Mouse (Mus musculus): ENCODE measurements around the gene Gga3. TPM values are rescaled to one million over a fixed set of nuclear protein-coding genes. Genes with fewer than 3 reads are reported as not detected.

Gga3 gene
- total and polyA plus RNA-seq, 2 experiments from 2014 or later: 7.0 to 11.8 TPM

DNA sequence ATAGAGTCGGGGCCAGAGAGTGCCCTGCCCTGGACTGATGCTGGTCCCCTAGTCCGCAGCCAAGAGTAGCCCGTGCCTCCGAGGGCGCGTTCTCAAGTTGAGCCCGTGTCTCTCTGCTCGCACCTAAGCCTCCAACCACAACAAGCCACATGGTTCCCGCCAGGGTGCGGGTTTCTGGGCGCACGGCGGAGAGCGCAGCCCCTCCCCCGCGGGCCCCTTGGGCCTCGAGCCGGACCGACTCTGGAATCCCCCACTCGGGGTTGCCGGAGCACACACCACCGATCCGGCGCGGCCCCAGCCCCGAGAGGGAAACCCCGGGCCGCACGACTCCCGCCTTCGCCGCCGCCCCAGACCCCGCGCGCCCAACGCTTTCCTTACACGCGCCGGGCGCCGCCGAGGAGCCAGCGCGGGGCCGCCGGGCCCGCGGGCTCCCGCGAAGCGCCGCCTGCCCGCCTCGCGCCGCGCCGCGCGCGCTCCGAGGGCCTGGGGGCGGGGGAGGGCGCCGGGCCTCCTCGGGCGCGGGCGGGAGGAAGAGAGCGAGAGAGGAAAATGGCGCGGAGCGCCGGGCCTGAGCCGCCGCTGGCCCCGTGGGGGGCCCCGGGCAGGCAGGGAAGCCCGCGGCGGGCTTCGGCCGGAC is 68.3 kb downstream of the Gga3 start:
- peaks cover 28% of the 10 kb centered on the region for H3K36me3 ChIP-seq (replicated peaks; ENCODE audit: control insufficient read depth, insufficient read depth, low read length)
- no peaks in the 10 kb centered on the region for H3K9me3 ChIP-seq (replicated peaks; ENCODE audit: control insufficient read depth, low read length)
- peak; percentile 78 for ATAC-seq (ENCODE audit: insufficient read depth, low read depth)
- under 1% methylated on average over 70 of the region's 84 CpGs for WGBS
- H3K4me1 ChIP-seq (ENCODE audit: control insufficient read depth, insufficient read depth): peaks cover 7% of the 10 kb centered on the region
- no peaks in the 10 kb centered on the region for H3K27me3 ChIP-seq (ENCODE audit: control insufficient read depth, insufficient read depth, low read length)
- peak overlapping the region; percentile 98 for H3K9ac ChIP-seq (replicated peaks; ENCODE audit: low read depth, low read length)
- H3K4me2 ChIP-seq (ENCODE audit: low read depth, low read length): peak overlapping the region; percentile 85
- peak; percentile 60 for DNase-seq (ENCODE audit: low spot score)
- peak overlapping the region; percentile 99 for H3K4me3 ChIP-seq (ENCODE audit: low read depth, low read length)
- TF ChIP-seq EP300 (IDR thresholded peaks at IDR 0.05; ENCODE audit: low read depth): no peak
- TF ChIP-seq CTCF (IDR thresholded peaks at IDR 0.05; ENCODE audit: low read depth): no peak
- peak overlapping the region; percentile 100 for H3K27ac ChIP-seq (ENCODE audit: low read depth)

DNA sequence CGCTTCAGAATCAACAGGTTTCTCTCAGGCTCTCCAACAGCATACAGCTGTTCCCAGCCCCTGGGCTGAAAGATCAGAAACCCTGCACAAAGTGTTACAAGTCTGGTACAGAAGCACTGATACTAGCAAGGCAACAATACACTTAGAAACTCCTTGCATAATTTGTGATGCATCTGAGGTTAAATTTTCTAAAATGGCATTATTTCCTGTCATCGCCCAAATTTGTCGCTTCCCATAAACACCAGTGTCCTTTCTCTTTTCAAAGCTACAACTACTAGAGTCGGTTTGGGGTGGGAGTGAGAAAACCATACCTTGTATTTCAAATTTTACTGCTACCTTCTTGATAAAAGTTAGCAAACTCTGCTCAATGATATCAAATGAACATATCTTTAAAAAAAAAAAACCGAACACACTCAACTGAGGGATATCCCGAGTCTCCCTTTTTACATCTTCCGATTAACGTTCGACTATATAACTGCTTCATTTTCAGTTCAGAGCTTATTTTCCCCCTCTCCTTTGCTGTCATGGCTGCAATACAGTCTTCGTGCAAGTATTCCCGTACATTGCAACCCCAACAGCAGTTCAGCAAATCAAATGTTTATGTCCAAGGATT is 69.0 kb downstream of the Gga3 start:
- peak overlapping the region; percentile 85 for H3K4me2 ChIP-seq (ENCODE audit: low read depth, low read length)
- H3K27me3 ChIP-seq (ENCODE audit: control insufficient read depth, insufficient read depth, low read length): no peaks in the 10 kb centered on the region
- H3K9ac ChIP-seq (replicated peaks; ENCODE audit: low read depth, low read length): peak overlapping the region; percentile 98
- H3K27ac ChIP-seq (ENCODE audit: low read depth): peak overlapping the region; percentile 100
- WGBS: 3% methylated on average over 11 of the region's 11 CpGs
- peaks cover 32% of the 10 kb centered on the region for H3K36me3 ChIP-seq (replicated peaks; ENCODE audit: control insufficient read depth, insufficient read depth, low read length)
- H3K9me3 ChIP-seq (replicated peaks; ENCODE audit: control insufficient read depth, low read length): no peaks in the 10 kb centered on the region
- peaks cover 7% of the 10 kb centered on the region for H3K4me1 ChIP-seq (ENCODE audit: control insufficient read depth, insufficient read depth)
- H3K4me3 ChIP-seq (ENCODE audit: low read depth, low read length): peak overlapping the region; percentile 99
- no peak for ATAC-seq (ENCODE audit: insufficient read depth, low read depth)
- TF ChIP-seq EP300 (IDR thresholded peaks at IDR 0.05; ENCODE audit: low read depth) (no peak), CTCF (IDR thresholded peaks at IDR 0.05; ENCODE audit: low read depth) (no peak)
- DNase-seq (ENCODE audit: low spot score): no peak

Other genes with a start within 250 kb of the Gga3 start
- 8.3 and 11.9 TPM in 2 replicates for gene Hid1, start 236.3 kb downstream of the Gga3 start, total RNA-seq (2014; rRNA removed; ENCODE audit: low replicate concordance)
- 5.3 and 5.4 TPM in 2 replicates for gene Hid1, start 236.3 kb downstream of the Gga3 start, polyA plus RNA-seq (2015; fragmentation: Nextera tagmentation; extraction: Ambion mirVana)
- gene Cdr2l, start 222.1 kb downstream of the Gga3 start, total RNA-seq (2014; rRNA removed; ENCODE audit: low replicate concordance): 23.1 and 26.7 TPM in 2 replicates
- gene Cdr2l, start 222.1 kb downstream of the Gga3 start, polyA plus RNA-seq (2015; fragmentation: Nextera tagmentation; extraction: Ambion mirVana): 5.2 and 5.6 TPM in 2 replicates
- 107 and 285 TPM in 2 replicates for gene Mrpl58, start 200.3 kb downstream of the Gga3 start, total RNA-seq (2014; rRNA removed; ENCODE audit: low replicate concordance)
- gene Mrpl58, start 200.3 kb downstream of the Gga3 start, polyA plus RNA-seq (2015; fragmentation: Nextera tagmentation; extraction: Ambion mirVana): 224 and 232 TPM in 2 replicates
- 991 and 1,040 TPM in 2 replicates for gene Atp5h, start 184.1 kb downstream of the Gga3 start, total RNA-seq (2014; rRNA removed; ENCODE audit: low replicate concordance)
- gene Atp5h, start 184.1 kb downstream of the Gga3 start, polyA plus RNA-seq (2015; fragmentation: Nextera tagmentation; extraction: Ambion mirVana): 4,106 and 4,345 TPM in 2 replicates
- gene Kctd2, start 183.9 kb downstream of the Gga3 start, total RNA-seq (2014; rRNA removed; ENCODE audit: low replicate concordance): 8.3 and 8.4 TPM in 2 replicates
- 15.1 and 15.6 TPM in 2 replicates for gene Kctd2, start 183.9 kb downstream of the Gga3 start, polyA plus RNA-seq (2015; fragmentation: Nextera tagmentation; extraction: Ambion mirVana)
- gene Trim80, start 163.5 kb downstream of the Gga3 start, total RNA-seq (2014; rRNA removed; ENCODE audit: low replicate concordance): not detected in 2 replicates
- gene Trim80, start 163.5 kb downstream of the Gga3 start, polyA plus RNA-seq (2015; fragmentation: Nextera tagmentation; extraction: Ambion mirVana): 0.18 and 0.26 TPM in 2 replicates
- 0.99 and 3.8 TPM in 2 replicates for gene Slc16a5, start 141.6 kb downstream of the Gga3 start, total RNA-seq (2014; rRNA removed; ENCODE audit: low replicate concordance)
- gene Slc16a5, start 141.6 kb downstream of the Gga3 start, polyA plus RNA-seq (2015; fragmentation: Nextera tagmentation; extraction: Ambion mirVana): 0.11 and 0.15 TPM in 2 replicates
- 1.8 and 8.7 TPM in 2 replicates for gene Armc7, start 128.4 kb downstream of the Gga3 start, total RNA-seq (2014; rRNA removed; ENCODE audit: low replicate concordance)
- gene Armc7, start 128.4 kb downstream of the Gga3 start, polyA plus RNA-seq (2015; fragmentation: Nextera tagmentation; extraction: Ambion mirVana): 3.3 TPM in 2 replicates
- gene Nt5c, start 112.2 kb downstream of the Gga3 start, total RNA-seq (2014; rRNA removed; ENCODE audit: low replicate concordance): 24.5 and 28.0 TPM in 2 replicates
- 49.8 and 53.7 TPM in 2 replicates for gene Nt5c, start 112.2 kb downstream of the Gga3 start, polyA plus RNA-seq (2015; fragmentation: Nextera tagmentation; extraction: Ambion mirVana)
- 433 and 473 TPM in 2 replicates for gene Jpt1, start 89.7 kb downstream of the Gga3 start, total RNA-seq (2014; rRNA removed; ENCODE audit: low replicate concordance)
- 496 and 503 TPM in 2 replicates for gene Jpt1, start 89.7 kb downstream of the Gga3 start, polyA plus RNA-seq (2015; fragmentation: Nextera tagmentation; extraction: Ambion mirVana)
- gene Sumo2, start 67.8 kb downstream of the Gga3 start, total RNA-seq (2014; rRNA removed; ENCODE audit: low replicate concordance): 320 and 327 TPM in 2 replicates
- 549 and 562 TPM in 2 replicates for gene Sumo2, start 67.8 kb downstream of the Gga3 start, polyA plus RNA-seq (2015; fragmentation: Nextera tagmentation; extraction: Ambion mirVana)
- gene Nup85, start 39.6 kb downstream of the Gga3 start, total RNA-seq (2014; rRNA removed; ENCODE audit: low replicate concordance): 32.3 and 102 TPM in 2 replicates
- gene Nup85, start 39.6 kb downstream of the Gga3 start, polyA plus RNA-seq (2015; fragmentation: Nextera tagmentation; extraction: Ambion mirVana): 33.9 and 40.8 TPM in 2 replicates
- gene Mrps7, start 126 bp downstream of the Gga3 start, total RNA-seq (2014; rRNA removed; ENCODE audit: low replicate concordance): 53.1 and 56.7 TPM in 2 replicates
- 85.1 and 86.4 TPM in 2 replicates for gene Mrps7, start 126 bp downstream of the Gga3 start, polyA plus RNA-seq (2015; fragmentation: Nextera tagmentation; extraction: Ambion mirVana)
- gene Mif4gd, start 8.9 kb upstream of the Gga3 start, total RNA-seq (2014; rRNA removed; ENCODE audit: low replicate concordance): 31.5 and 38.4 TPM in 2 replicates
- 34.1 and 34.5 TPM in 2 replicates for gene Mif4gd, start 8.9 kb upstream of the Gga3 start, polyA plus RNA-seq (2015; fragmentation: Nextera tagmentation; extraction: Ambion mirVana)
- gene Slc25a19, start 24.2 kb upstream of the Gga3 start, total RNA-seq (2014; rRNA removed; ENCODE audit: low replicate concordance): 25.0 and 35.1 TPM in 2 replicates
- gene Slc25a19, start 24.2 kb upstream of the Gga3 start, polyA plus RNA-seq (2015; fragmentation: Nextera tagmentation; extraction: Ambion mirVana): 35.0 and 41.0 TPM in 2 replicates
- gene Grb2, start 104.5 kb upstream of the Gga3 start, total RNA-seq (2014; rRNA removed; ENCODE audit: low replicate concordance): 48.6 and 126 TPM in 2 replicates
- 96.9 and 116 TPM in 2 replicates for gene Grb2, start 104.5 kb upstream of the Gga3 start, polyA plus RNA-seq (2015; fragmentation: Nextera tagmentation; extraction: Ambion mirVana)
- 56.9 and 65.0 TPM in 2 replicates for gene Tmem94, start 161.4 kb upstream of the Gga3 start, total RNA-seq (2014; rRNA removed; ENCODE audit: low replicate concordance)
- gene Tmem94, start 161.4 kb upstream of the Gga3 start, polyA plus RNA-seq (2015; fragmentation: Nextera tagmentation; extraction: Ambion mirVana): 32.5 and 34.0 TPM in 2 replicates
- 62.1 and 107 TPM in 2 replicates for gene Caskin2, start 209.6 kb upstream of the Gga3 start, total RNA-seq (2014; rRNA removed; ENCODE audit: low replicate concordance)
- gene Caskin2, start 209.6 kb upstream of the Gga3 start, polyA plus RNA-seq (2015; fragmentation: Nextera tagmentation; extraction: Ambion mirVana): 12.6 and 14.2 TPM in 2 replicates
- gene Tsen54, start 210.7 kb upstream of the Gga3 start, total RNA-seq (2014; rRNA removed; ENCODE audit: low replicate concordance): 35.5 and 58.5 TPM in 2 replicates
- 14.8 and 17.7 TPM in 2 replicates for gene Tsen54, start 210.7 kb upstream of the Gga3 start, polyA plus RNA-seq (2015; fragmentation: Nextera tagmentation; extraction: Ambion mirVana)
- 49.8 and 85.5 TPM in 2 replicates for gene Llgl2, start 220.0 kb upstream of the Gga3 start, total RNA-seq (2014; rRNA removed; ENCODE audit: low replicate concordance)
- 12.7 and 14.1 TPM in 2 replicates for gene Llgl2, start 220.0 kb upstream of the Gga3 start, polyA plus RNA-seq (2015; fragmentation: Nextera tagmentation; extraction: Ambion mirVana)